Mouse (Mus musculus) limb, embryonic 12.5 days (tissue): ENCODE measurements at regions not wholly inside any gene's neighbourhood (a gene's known extent, or its start where the extent isn't known, plus 50 kb on each side); places are given as distances from the start of the nearest gene placed in this dataset.

Source experiments
- ATAC-seq: fragments of 200-750 bp; cut with Nextera tagmentation; 2 replicates; pipeline ENCODE4 v1.8.0; 2017; ENCODE audit warnings: low read depth, moderate TSS enrichment; ENCODE audit not compliant: insufficient number of reproducible peaks, insufficient read depth, low FRiP score, low TSS enrichment
- H3K27ac ChIP-seq: fragments of 300-500 bp; sonication (generic); 2 replicates; pipeline ENCODE4 v1.5.1; 2016; ENCODE audit warnings: mild to moderate bottlenecking, moderate library complexity
- H3K27me3 ChIP-seq: fragments of 300-500 bp; sonication (generic); 2 replicates; pipeline ENCODE4 v1.6.1; 2016; ENCODE audit warnings: mild to moderate bottlenecking, moderate library complexity
- H3K36me3 ChIP-seq: fragments of 300-500 bp; sonication (generic); 2 replicates; pipeline ENCODE4 v1.6.1; 2016; ENCODE audit warnings: mild to moderate bottlenecking, moderate library complexity
- H3K4me1 ChIP-seq: fragments of 300-500 bp; sonication (generic); replicated peaks from 2 replicates; pipeline ENCODE4 v1.6.1; 2016
- H3K4me2 ChIP-seq: fragments of 300-500 bp; sonication (generic); 2 replicates; pipeline ENCODE4 v1.6.1; 2016; ENCODE audit warnings: mild to moderate bottlenecking, moderate library complexity
- H3K4me3 ChIP-seq: fragments of 300-500 bp; sonication (generic); replicated peaks from 2 replicates; pipeline ENCODE4 v1.5.1; 2016; ENCODE audit warnings: mild to moderate bottlenecking
- H3K9ac ChIP-seq: fragments of 300-500 bp; sonication (generic); replicated peaks from 2 replicates; pipeline ENCODE4 v1.6.1; 2016; ENCODE audit warnings: mild to moderate bottlenecking, moderate library complexity
- H3K9me3 ChIP-seq: fragments of 300-500 bp; sonication (generic); 2 replicates; pipeline ENCODE4 v1.6.1; 2016; ENCODE audit warnings: mild to moderate bottlenecking, moderate library complexity
- WGBS: fragments of 180-500 bp; shearing (Covaris S2); methylation state at CpG from one replicate; pipeline ENCODE4 v1.1.7; 2016; 5-methylcytosine and 5-hydroxymethylcytosine counted together

GRCm38 (mm10) chr1:47093289-47093947 is 200.8 kb upstream of the Slc39a10 start:
- 0 out of 2 replicates have a peak, but pooled peaks cover 2% of the 10 kb centered on the region for H3K9me3 ChIP-seq
- H3K4me3 ChIP-seq = no peak overlapping the region
- no peak overlapping the region for H3K9ac ChIP-seq
- WGBS = 80% methylated on average over 6 of the region's 6 CpGs
- H3K4me2 ChIP-seq = no peak overlapping the region
- H3K36me3 ChIP-seq = no peaks in the 10 kb centered on the region
- H3K27me3 ChIP-seq = no peaks in the 10 kb centered on the region
- H3K27ac ChIP-seq = no peak overlapping the region
- no peak for ATAC-seq
- no peaks in the 10 kb centered on the region for H3K4me1 ChIP-seq

DNA sequence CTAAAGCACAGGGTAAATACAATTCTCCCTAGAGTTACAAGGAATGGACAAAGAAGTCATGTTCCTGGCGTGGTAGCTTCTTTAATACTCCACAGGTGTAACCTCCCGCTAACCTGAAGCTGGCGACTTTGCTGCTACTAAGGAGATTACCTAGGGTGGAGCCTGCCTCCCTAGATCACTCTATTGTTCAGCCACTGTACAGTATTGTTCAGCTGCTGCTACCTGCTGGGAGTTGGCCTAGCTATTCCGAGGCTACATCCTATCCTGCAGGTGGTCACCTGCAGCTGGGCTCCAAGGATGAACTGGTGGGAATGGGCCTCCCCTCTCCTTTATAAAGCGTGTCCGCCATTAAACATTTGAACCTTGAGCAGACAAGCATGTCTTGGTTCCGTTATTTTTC is 183.8 kb upstream of the Slc39a10 start:
- Histone ChIP-seq H3K4me3 (no peak overlapping the region), H3K4me2 (no peak overlapping the region), H3K27me3 (no peaks in the 10 kb centered on the region), H3K36me3 (no peaks in the 10 kb centered on the region), H3K27ac (no peak overlapping the region), H3K4me1 (no peaks in the 10 kb centered on the region), H3K9ac (no peak overlapping the region), H3K9me3 (0 out of 2 replicates have a peak, but pooled peaks cover 3% of the 10 kb centered on the region)
- no peak for ATAC-seq
- 83% methylated on average over 7 of the region's 7 CpGs for WGBS

GRCm38 (mm10) chr1:47058149-47058548 is 165.5 kb upstream of the Slc39a10 start:
- Histone ChIP-seq H3K4me2 (no peak overlapping the region), H3K36me3 (no peaks in the 10 kb centered on the region), H3K27ac (no peak overlapping the region), H3K9me3 (no peaks in the 10 kb centered on the region), H3K4me3 (no peak overlapping the region), H3K4me1 (peaks cover 7% of the 10 kb centered on the region), H3K27me3 (no peaks in the 10 kb centered on the region), H3K9ac (no peak overlapping the region)
- 55% methylated on average over 1 of the region's 1 CpGs for WGBS
- ATAC-seq = no peak

DNA sequence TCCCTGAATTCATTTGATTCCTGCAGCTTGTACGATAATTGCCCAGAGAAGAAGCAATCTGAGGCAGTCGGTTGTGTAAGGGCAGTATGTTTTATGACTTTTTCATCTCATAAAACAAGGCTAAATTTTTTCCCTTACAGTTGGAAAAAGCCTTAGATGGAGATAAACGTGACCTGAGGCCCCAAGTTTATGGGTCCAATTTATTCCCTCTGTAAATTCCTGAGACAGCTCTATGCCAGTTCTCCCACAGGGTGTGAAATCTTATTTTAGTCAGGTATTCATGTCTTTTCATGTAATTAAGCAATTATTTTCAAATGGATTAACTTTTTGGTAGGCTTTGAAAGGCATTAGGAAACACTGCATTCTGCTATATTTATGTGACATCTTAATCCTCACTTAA is 164.7 kb upstream of the Slc39a10 start:
- Histone ChIP-seq H3K4me1 (peaks cover 7% of the 10 kb centered on the region), H3K36me3 (no peaks in the 10 kb centered on the region), H3K27ac (no peak overlapping the region), H3K9me3 (no peaks in the 10 kb centered on the region), H3K9ac (no peak overlapping the region), H3K27me3 (no peaks in the 10 kb centered on the region), H3K4me2 (no peak overlapping the region), H3K4me3 (no peak overlapping the region)
- ATAC-seq = no peak
- WGBS = 26% methylated on average over 3 of the region's 3 CpGs

GRCm38 (mm10) chr1:47051109-47051508 is 158.5 kb upstream of the Slc39a10 start:
- H3K36me3 ChIP-seq = no peaks in the 10 kb centered on the region
- ATAC-seq = no peak
- no peak overlapping the region for H3K9ac ChIP-seq

GRCm38 (mm10) chr1:47050492-47050891 is 157.8 kb upstream of the Slc39a10 start:
- Histone ChIP-seq H3K27me3 (no peaks in the 10 kb centered on the region), H3K4me1 (no peaks in the 10 kb centered on the region), H3K36me3 (no peaks in the 10 kb centered on the region), H3K9me3 (no peaks in the 10 kb centered on the region), H3K4me3 (no peak overlapping the region), H3K27ac (no peak overlapping the region), H3K9ac (no peak overlapping the region), H3K4me2 (no peak overlapping the region)
- 86% methylated on average over 1 of the region's 1 CpGs for WGBS
- no peak for ATAC-seq

More at GRCm38 (mm10) chr1:47051109-47051508, 158.5 kb upstream of the Slc39a10 start:
- H3K27me3 ChIP-seq = no peaks in the 10 kb centered on the region
- H3K4me2 ChIP-seq = no peak overlapping the region
- no peaks in the 10 kb centered on the region for H3K9me3 ChIP-seq
- no peaks in the 10 kb centered on the region for H3K4me1 ChIP-seq
- H3K4me3 ChIP-seq = no peak overlapping the region
- H3K27ac ChIP-seq = no peak overlapping the region

GRCm38 (mm10) chr1:47037576-47037975 is 144.9 kb upstream of the Slc39a10 start:
- WGBS = 68% methylated on average over 2 of the region's 2 CpGs

GRCm38 (mm10) chr1:47019356-47019755 is 126.7 kb upstream of the Slc39a10 start:
- no peak overlapping the region for H3K4me2 ChIP-seq
- no peak overlapping the region for H3K4me3 ChIP-seq
- H3K9me3 ChIP-seq = no peaks in the 10 kb centered on the region
- no peak overlapping the region for H3K27ac ChIP-seq
- no peak overlapping the region for H3K9ac ChIP-seq
- H3K27me3 ChIP-seq = no peaks in the 10 kb centered on the region
- H3K36me3 ChIP-seq = no peaks in the 10 kb centered on the region
- 3% methylated on average over 1 of the region's 1 CpGs for WGBS
- no peaks in the 10 kb centered on the region for H3K4me1 ChIP-seq
- no peak for ATAC-seq

More at GRCm38 (mm10) chr1:47037576-47037975, 144.9 kb upstream of the Slc39a10 start:
- Histone ChIP-seq H3K9ac (no peak overlapping the region), H3K9me3 (no peaks in the 10 kb centered on the region), H3K36me3 (no peaks in the 10 kb centered on the region), H3K4me2 (no peak overlapping the region), H3K27ac (no peak overlapping the region), H3K4me1 (no peaks in the 10 kb centered on the region), H3K4me3 (no peak overlapping the region), H3K27me3 (no peaks in the 10 kb centered on the region)
- ATAC-seq = no peak

- ATAC-seq = no peak
- no peak overlapping the region for H3K4me2 ChIP-seq
- no peaks in the 10 kb centered on the region for H3K27me3 ChIP-seq
- no peak overlapping the region for H3K27ac ChIP-seq
- H3K9me3 ChIP-seq = no peaks in the 10 kb centered on the region
- no peaks in the 10 kb centered on the region for H3K36me3 ChIP-seq
- no peak overlapping the region for H3K4me3 ChIP-seq
- H3K4me1 ChIP-seq = no peaks in the 10 kb centered on the region
- no peak overlapping the region for H3K9ac ChIP-seq
- WGBS = 97% methylated on average over 1 of the region's 1 CpGs
These were observed 121.9 kb upstream of the Slc39a10 start for GRCm38 (mm10) chr1:47014526-47014925.

- Histone ChIP-seq H3K27me3 (no peaks in the 10 kb centered on the region), H3K4me1 (no peaks in the 10 kb centered on the region), H3K4me3 (no peak overlapping the region), H3K27ac (no peak overlapping the region), H3K4me2 (no peak overlapping the region), H3K9me3 (no peaks in the 10 kb centered on the region), H3K9ac (no peak overlapping the region), H3K36me3 (no peaks in the 10 kb centered on the region)
- ATAC-seq = no peak
- WGBS = 72% methylated on average over 5 of the region's 5 CpGs
These were observed 111.1 kb upstream of the Slc39a10 start for GRCm38 (mm10) chr1:47003746-47004145.

- H3K4me1 ChIP-seq = no peaks in the 10 kb centered on the region
- H3K27ac ChIP-seq = no peak overlapping the region
- H3K27me3 ChIP-seq = no peaks in the 10 kb centered on the region
- no peak overlapping the region for H3K4me2 ChIP-seq
- 76% methylated on average over 3 of the region's 3 CpGs for WGBS
- no peak overlapping the region for H3K4me3 ChIP-seq
- no peak overlapping the region for H3K9ac ChIP-seq
- no peaks in the 10 kb centered on the region for H3K9me3 ChIP-seq
- no peak for ATAC-seq
- H3K36me3 ChIP-seq = no peaks in the 10 kb centered on the region
These were observed 106.7 kb upstream of the Slc39a10 start for GRCm38 (mm10) chr1:46999337-46999736.

DNA sequence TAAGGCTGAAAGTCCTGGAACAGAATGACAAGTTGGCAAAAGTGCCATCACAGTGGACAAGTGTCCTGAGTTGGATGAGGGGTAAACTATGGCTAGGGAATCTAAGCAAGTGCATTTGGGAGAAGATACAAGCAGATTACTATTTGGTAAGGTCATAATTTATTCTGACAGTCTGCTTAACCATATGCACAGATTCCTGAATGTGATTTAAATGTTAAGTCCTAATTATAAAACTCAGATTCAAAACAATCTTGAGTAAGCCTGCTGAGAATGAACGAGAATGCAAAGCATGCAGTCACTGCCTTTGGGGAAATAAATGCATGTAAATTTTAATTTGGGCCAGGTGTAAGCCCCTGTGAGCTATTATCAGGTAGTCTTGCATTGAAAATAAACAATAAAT is 93.3 kb upstream of the Slc39a10 start:
- H3K4me3 ChIP-seq = no peak overlapping the region
- no peak overlapping the region for H3K4me2 ChIP-seq
- no peaks in the 10 kb centered on the region for H3K36me3 ChIP-seq
- ATAC-seq = no peak
- no peaks in the 10 kb centered on the region for H3K27me3 ChIP-seq
- H3K27ac ChIP-seq = no peak overlapping the region
- no peak overlapping the region for H3K9ac ChIP-seq
- no peaks in the 10 kb centered on the region for H3K4me1 ChIP-seq
- 23% methylated on average over 1 of the region's 1 CpGs for WGBS
- H3K9me3 ChIP-seq = no peaks in the 10 kb centered on the region
